Mouse (Mus musculus) neural tube, embryonic 11.5 days (tissue): Measurements from ENCODE around the gene Mgat4b. TPM values are rescaled to one million over a fixed set of nuclear protein-coding genes. Genes with fewer than 3 reads are reported as not detected.

Experiments used
- ATAC-seq: fragments of 200-750 bp; cut with Nextera tagmentation; 2 replicates; pipeline ENCODE4 v1.8.0; 2017; ENCODE audit warnings: moderate number of reproducible peaks, mild to moderate bottlenecking, moderate TSS enrichment, moderate library complexity; ENCODE audit not compliant: insufficient read depth, low FRiP score, low TSS enrichment
- DNase-seq: peaks from one replicate; pipeline ENCODE4 v3.0.0-alpha.2; 2015; ENCODE audit warnings: low spot score
- H3K27ac ChIP-seq: fragments of 300-500 bp; sonication (generic); 2 replicates; pipeline ENCODE4 v1.5.1; 2014; ENCODE audit warnings: low read depth, mild to moderate bottlenecking, low read length
- H3K27me3 ChIP-seq: fragments of 300-500 bp; sonication (generic); 2 replicates; pipeline ENCODE4 v1.6.1; 2014; ENCODE audit warnings: mild to moderate bottlenecking, low read length, mixed read lengths; ENCODE audit not compliant: control insufficient read depth, insufficient read depth
- H3K36me3 ChIP-seq: fragments of 300-500 bp; sonication (generic); 2 replicates; pipeline ENCODE4 v1.6.1; 2014; ENCODE audit warnings: mild to moderate bottlenecking, low read length, moderate library complexity, mixed read lengths; ENCODE audit not compliant: control insufficient read depth, insufficient read depth
- H3K4me1 ChIP-seq: fragments of 300-500 bp; sonication (generic); 2 replicates; pipeline ENCODE4 v1.6.1; 2014; ENCODE audit warnings: low read length, mixed read lengths; ENCODE audit not compliant: control insufficient read depth, insufficient read depth
- H3K4me2 ChIP-seq: fragments of 300-500 bp; sonication (generic); 2 replicates; pipeline ENCODE4 v1.6.1; 2014; ENCODE audit warnings: low read depth, mild to moderate bottlenecking, moderate library complexity
- H3K4me3 ChIP-seq: fragments of 300-500 bp; sonication (generic); 2 replicates; pipeline ENCODE4 v1.5.1; 2014; ENCODE audit warnings: low read depth, low read length
- H3K9ac ChIP-seq: fragments of 300-500 bp; sonication (generic); 2 replicates; pipeline ENCODE4 v1.6.1; 2014; ENCODE audit warnings: mild to moderate bottlenecking, low read length
- H3K9me3 ChIP-seq: fragments of 300-500 bp; sonication (generic); 2 replicates; pipeline ENCODE4 v1.6.1; 2016; ENCODE audit warnings: low read length; ENCODE audit not compliant: control insufficient read depth
- WGBS: fragments of 180-500 bp; shearing (Covaris S2); extraction: QIAGEN DNeasy Blood & Tissue Kit; methylation state at CpG from one replicate; pipeline ENCODE4 v1.1.7; 2014; 5-methylcytosine and 5-hydroxymethylcytosine counted together
- polyA plus RNA-seq: library from polyadenylated mRNA; unstranded; fragments of >200 nt; fragmentation: Nextera tagmentation; extraction: Ambion mirVana; gene quantifications from 2 replicates; pipeline ENCODE4 v1.2.1, GENCODE M21; 2014

Gene Mgat4b
- polyA plus RNA-seq, 1 experiment from 2014 or later, result 25.1 TPM

DNA sequence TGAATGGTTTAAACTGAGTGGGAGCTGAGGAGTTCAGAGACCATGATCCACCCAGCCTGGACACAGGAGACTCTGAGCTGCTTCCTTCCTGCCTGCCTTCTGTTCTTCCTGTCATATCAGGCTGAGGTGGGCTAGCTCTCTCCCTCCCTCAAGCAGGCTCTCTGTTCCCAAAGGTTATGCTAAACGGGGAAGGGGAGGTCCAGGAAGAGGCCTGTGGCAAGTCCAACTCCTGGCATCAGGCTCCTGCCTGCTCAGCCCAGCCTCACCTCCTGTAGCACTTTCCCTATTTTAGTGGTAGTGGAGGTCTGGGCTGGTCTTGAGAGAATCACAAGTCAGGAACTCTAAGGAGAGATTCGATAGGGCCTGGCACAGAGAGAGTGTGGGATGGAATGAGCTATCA is 15.7 kb downstream of the Mgat4b start:
- H3K36me3 ChIP-seq, result no peaks in the 10 kb centered on the region; the same call in 1 of the 2 replicates
- 0 out of 2 replicates have a peak, but pooled peaks cover 2% of the 10 kb centered on the region for H3K27me3 ChIP-seq
- peak overlapping the region; percentile 97 for H3K4me2 ChIP-seq
- 43% methylated on average over 2 of the region's 2 CpGs for WGBS
- peaks cover 19% of the 10 kb centered on the region for H3K4me1 ChIP-seq
- 0 out of 2 replicates have a peak overlapping the region, but pooled peaks have one; percentile 0 for H3K9ac ChIP-seq
- ATAC-seq (no peak), DNase-seq (no peak)
- no peaks in the 10 kb centered on the region for H3K9me3 ChIP-seq
- peak overlapping the region; percentile 91; the same call in 1 of the 2 replicates for H3K4me3 ChIP-seq
- no peak overlapping the region for H3K27ac ChIP-seq

DNA sequence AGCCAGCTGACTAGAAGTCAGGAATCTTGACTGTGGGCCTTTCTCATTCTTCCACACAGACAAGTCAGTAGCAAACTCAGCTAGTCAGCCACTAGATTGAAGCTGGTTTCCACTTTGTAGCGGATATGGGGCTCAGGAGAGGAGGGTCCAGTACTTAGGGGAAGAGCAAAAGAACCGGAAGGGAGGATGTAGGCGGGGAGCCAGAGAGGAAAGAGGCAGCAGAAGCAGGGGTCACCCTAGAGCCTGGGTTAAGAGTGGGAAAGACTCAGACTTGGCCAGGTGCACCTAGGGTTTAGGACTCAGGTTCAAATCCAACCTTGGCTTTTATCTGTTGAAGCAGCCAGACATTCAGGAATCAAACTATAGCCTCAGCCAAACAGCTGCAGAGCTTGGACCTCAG is 16.5 kb downstream of the Mgat4b start:
- no peak overlapping the region for H3K9ac ChIP-seq
- H3K27me3 ChIP-seq, result 0 out of 2 replicates have a peak, but pooled peaks cover 2% of the 10 kb centered on the region
- no peaks in the 10 kb centered on the region; the same call in 1 of the 2 replicates for H3K36me3 ChIP-seq
- no peak overlapping the region for H3K4me2 ChIP-seq
- peaks cover 19% of the 10 kb centered on the region for H3K4me1 ChIP-seq
- H3K27ac ChIP-seq, result no peak overlapping the region
- DNase-seq (no peak), ATAC-seq (no peak)
- H3K4me3 ChIP-seq, result peak overlapping the region; percentile 4; the same call in 1 of the 2 replicates
- WGBS, result 75% methylated on average over 3 of the region's 3 CpGs
- no peaks in the 10 kb centered on the region for H3K9me3 ChIP-seq

DNA sequence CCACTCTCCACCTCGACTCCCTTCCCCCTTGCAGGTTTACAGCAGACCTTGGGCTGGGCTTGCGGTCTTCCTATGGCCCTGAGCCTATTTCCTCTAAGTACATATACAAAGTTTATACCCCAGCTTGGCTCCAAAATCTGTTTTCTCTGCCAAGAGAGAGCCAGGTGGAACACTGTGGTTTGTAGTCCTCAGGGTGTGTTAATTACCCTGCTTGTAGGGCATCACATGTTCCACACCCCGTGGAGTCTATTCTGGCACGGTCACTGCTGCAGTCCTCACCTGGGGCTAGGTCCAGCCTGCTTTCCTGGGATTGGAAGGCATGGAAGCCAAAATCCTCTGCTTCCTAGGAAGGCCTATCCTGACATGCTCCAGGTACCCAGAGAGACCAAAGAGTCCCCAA is 17.0 kb downstream of the Mgat4b start:
- Histone ChIP-seq H3K4me2 (no peak overlapping the region), H3K9me3 (no peaks in the 10 kb centered on the region), H3K27ac (no peak overlapping the region), H3K4me3 (no peak overlapping the region), H3K27me3 (0 out of 2 replicates have a peak, but pooled peaks cover 2% of the 10 kb centered on the region), H3K36me3 (no peaks in the 10 kb centered on the region; the same call in 1 of the 2 replicates), H3K4me1 (peaks cover 19% of the 10 kb centered on the region), H3K9ac (no peak overlapping the region)
- ATAC-seq (no peak), DNase-seq (no peak)
- WGBS, result 92% methylated on average over 4 of the region's 4 CpGs

DNA sequence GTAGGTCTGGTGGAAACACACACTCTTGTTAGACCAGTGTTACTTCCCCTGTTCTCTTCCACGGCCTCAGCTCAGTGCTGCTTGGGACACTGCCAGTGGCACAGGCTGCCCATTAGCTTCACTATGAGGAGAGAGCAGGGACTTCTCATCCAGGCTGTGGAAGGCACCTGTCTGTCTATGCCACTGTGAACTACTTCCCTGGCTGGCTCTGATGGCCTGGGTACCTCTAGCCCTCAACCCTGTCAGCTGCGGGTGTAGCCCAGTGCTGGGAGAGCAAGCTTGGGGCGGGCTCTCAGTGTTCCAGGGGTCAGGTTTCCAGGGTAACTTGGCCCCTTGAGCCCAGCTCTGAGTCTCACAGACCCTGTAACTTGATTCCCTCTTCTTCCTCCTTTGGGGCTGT is 18.1 kb downstream of the Mgat4b start:
- Histone ChIP-seq H3K9ac (no peak overlapping the region), H3K36me3 (peaks cover 2% of the 10 kb centered on the region; the same call in 1 of the 2 replicates), H3K27me3 (0 out of 2 replicates have a peak, but pooled peaks cover 2% of the 10 kb centered on the region), H3K27ac (no peak overlapping the region), H3K4me3 (no peak overlapping the region), H3K4me2 (no peak overlapping the region; the same call in 1 of the 2 replicates), H3K9me3 (no peaks in the 10 kb centered on the region), H3K4me1 (peaks cover 19% of the 10 kb centered on the region)
- no peak for ATAC-seq
- 22% methylated on average over 3 of the region's 3 CpGs for WGBS
- DNase-seq, result no peak

DNA sequence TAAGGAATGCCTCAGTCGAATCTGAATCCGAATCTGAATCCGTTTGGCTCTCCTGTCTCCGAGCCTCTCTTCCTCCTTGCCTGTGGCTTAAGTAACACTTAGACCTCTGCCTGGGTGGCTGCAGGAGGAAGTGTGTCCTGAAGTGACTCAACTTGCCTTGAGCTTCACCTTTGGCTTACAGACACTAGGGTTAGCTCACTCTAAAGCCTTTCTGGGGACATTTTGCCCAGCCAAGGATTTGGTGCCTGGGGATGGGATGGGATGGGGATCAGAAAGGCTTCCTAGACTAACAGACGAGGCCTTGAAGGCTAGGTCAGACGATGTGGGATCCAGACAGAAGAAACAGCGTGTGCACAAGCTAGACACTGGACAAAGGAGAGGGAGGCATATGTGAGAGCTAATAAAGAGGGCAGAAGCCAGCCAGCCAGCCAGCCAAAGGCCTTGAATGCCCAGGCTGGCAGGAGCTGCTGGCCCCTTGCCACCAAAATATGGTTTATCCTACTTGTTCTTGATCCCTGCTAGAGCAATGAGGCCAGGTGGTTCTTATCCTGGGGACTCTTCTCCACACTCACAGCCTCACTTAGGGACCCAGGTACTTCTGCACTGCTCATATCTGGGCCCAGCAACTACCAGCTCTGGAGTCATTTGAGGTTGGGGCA is 18.7 kb downstream of the Mgat4b start:
- H3K4me1 ChIP-seq, result peaks cover 16% of the 10 kb centered on the region
- WGBS, result 51% methylated on average over 7 of the region's 7 CpGs
- H3K9ac ChIP-seq, result no peak overlapping the region
- no peaks in the 10 kb centered on the region for H3K9me3 ChIP-seq
- H3K4me3 ChIP-seq, result no peak overlapping the region
- no peak overlapping the region for H3K4me2 ChIP-seq
- DNase-seq, result no peak
- H3K27me3 ChIP-seq, result 0 out of 2 replicates have a peak, but pooled peaks cover 2% of the 10 kb centered on the region
- no peak overlapping the region for H3K27ac ChIP-seq
- peaks cover 2% of the 10 kb centered on the region; the same call in 1 of the 2 replicates for H3K36me3 ChIP-seq
- ATAC-seq, result no peak

DNA sequence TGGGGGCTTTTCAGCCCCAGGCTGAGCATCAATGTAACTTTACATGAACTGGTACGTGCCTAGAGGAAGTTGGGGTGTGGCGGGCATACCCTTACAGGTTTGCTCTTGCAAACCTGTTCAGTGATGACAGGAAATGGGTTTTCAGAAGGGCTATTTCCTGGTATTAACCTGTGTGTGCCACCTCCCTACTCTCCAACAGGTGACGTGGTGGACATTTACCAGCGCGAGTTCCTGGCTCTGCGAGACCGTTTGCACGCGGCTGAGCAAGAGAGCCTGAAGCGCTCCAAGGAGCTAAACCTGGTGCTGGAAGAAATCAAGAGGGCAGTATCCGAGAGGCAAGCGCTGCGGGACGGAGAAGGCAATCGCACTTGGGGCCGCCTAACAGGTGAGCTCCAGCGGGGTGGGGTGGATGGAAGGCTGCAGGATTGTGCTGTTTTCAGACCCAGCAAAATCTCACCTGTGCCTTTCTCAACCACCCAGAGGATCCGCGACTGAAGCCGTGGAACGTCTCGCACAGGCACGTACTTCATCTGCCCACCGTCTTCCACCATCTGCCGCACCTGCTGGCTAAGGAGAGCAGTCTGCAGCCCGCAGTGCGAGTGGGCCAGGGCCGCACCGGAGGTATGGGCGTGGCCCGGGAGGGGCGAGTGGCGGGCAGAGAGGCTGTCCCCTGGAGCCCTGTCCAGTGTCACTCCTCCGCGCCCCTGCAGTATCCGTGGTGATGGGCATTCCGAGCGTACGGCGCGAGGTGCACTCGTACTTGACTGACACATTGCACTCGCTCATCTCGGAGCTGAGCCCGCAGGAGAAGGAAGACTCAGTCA is 20.0 kb downstream of the Mgat4b start:
- no peak overlapping the region for H3K27ac ChIP-seq
- peaks cover 16% of the 10 kb centered on the region for H3K4me1 ChIP-seq
- ATAC-seq, result no peak
- WGBS, result 20% methylated on average over 45 of the region's 45 CpGs
- 0 out of 2 replicates have a peak, but pooled peaks cover 2% of the 10 kb centered on the region for H3K27me3 ChIP-seq
- peak overlapping the region; percentile 42 for H3K4me2 ChIP-seq
- peak overlapping the region; percentile 14; the same call in 1 of the 2 replicates for H3K4me3 ChIP-seq
- no peak for DNase-seq
- no peak overlapping the region for H3K9ac ChIP-seq
- H3K9me3 ChIP-seq, result no peaks in the 10 kb centered on the region
- peaks cover 4% of the 10 kb centered on the region; the same call in 1 of the 2 replicates for H3K36me3 ChIP-seq

DNA sequence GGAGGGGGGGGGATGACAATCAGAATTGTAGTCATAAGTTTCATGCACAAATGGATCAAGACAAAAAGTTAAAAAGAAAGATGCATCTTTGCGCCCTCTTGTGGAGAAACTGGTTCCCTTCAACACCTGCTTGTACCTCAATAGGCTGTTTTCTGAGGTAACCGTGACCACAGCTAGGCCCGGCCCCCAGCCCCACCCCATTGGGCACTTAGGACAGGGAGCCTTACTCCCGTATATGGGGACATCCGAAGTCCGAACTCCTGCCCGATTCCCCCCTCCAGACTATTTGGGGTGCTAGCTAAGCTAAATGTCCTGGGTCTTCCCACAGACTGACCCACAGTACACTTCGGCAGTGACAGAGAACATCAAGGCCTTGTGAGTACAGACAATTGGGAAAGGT is 20.7 kb downstream of the Mgat4b start:
- 0 out of 2 replicates have a peak, but pooled peaks cover 2% of the 10 kb centered on the region for H3K27me3 ChIP-seq
- 19% methylated on average over 8 of the region's 8 CpGs for WGBS

DNA sequence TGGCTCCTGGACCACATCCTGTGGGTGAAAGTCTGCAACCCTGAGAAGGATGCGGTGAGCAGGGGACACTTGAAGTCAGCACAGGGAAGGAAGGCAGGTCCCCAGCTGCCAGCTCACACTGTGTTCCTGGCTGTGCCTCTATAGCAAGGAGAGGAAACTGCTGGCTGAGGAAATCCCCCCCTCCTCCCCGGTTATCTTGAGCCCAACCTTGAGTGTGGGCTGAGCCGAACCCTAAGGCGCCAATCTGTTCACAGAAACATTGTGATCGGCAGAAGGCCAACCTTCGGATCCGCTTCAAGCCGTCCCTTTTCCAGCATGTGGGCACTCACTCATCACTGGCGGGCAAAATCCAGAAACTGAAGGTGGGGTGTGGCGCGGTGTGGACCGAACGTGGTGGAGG is 22.3 kb downstream of the Mgat4b start:
- Histone ChIP-seq H3K36me3 (peaks cover 4% of the 10 kb centered on the region; the same call in 1 of the 2 replicates), H3K4me1 (peaks cover 11% of the 10 kb centered on the region; the same call in 1 of the 2 replicates), H3K27me3 (peaks cover 14% of the 10 kb centered on the region), H3K4me2 (no peak overlapping the region), H3K4me3 (no peak overlapping the region), H3K9me3 (no peaks in the 10 kb centered on the region), H3K9ac (no peak overlapping the region), H3K27ac (no peak overlapping the region)
- no peak for DNase-seq
- WGBS, result 92% methylated on average over 13 of the region's 13 CpGs
- ATAC-seq, result no peak

More for the DNA sequence above, 20.7 kb downstream of the Mgat4b start:
- Histone ChIP-seq H3K36me3 (peaks cover 4% of the 10 kb centered on the region; the same call in 1 of the 2 replicates), H3K4me3 (peak overlapping the region; percentile 14; the same call in 1 of the 2 replicates), H3K4me1 (peaks cover 12% of the 10 kb centered on the region), H3K9ac (no peak overlapping the region), H3K9me3 (no peaks in the 10 kb centered on the region), H3K27ac (no peak overlapping the region), H3K4me2 (no peak overlapping the region; the same call in 1 of the 2 replicates)
- ATAC-seq, result 0 out of 2 replicates have a peak, but pooled peaks have one; percentile 39
- no peak for DNase-seq
